Mouse (Mus musculus) frontal cortex, postnatal 36 days (tissue): ENCODE measurements at regions not wholly inside any gene's neighbourhood (a gene's known extent, or its start where the extent isn't known, plus 50 kb on each side); places are given as distances from the start of the nearest gene placed in this dataset.

ENCODE experiments used
- DNase-seq, 2 experiments: peaks; one replicate each; pipeline ENCODE4 v3.0.0; 2022; ENCODE audit warnings: low spot score in 2 of 2

DNA sequence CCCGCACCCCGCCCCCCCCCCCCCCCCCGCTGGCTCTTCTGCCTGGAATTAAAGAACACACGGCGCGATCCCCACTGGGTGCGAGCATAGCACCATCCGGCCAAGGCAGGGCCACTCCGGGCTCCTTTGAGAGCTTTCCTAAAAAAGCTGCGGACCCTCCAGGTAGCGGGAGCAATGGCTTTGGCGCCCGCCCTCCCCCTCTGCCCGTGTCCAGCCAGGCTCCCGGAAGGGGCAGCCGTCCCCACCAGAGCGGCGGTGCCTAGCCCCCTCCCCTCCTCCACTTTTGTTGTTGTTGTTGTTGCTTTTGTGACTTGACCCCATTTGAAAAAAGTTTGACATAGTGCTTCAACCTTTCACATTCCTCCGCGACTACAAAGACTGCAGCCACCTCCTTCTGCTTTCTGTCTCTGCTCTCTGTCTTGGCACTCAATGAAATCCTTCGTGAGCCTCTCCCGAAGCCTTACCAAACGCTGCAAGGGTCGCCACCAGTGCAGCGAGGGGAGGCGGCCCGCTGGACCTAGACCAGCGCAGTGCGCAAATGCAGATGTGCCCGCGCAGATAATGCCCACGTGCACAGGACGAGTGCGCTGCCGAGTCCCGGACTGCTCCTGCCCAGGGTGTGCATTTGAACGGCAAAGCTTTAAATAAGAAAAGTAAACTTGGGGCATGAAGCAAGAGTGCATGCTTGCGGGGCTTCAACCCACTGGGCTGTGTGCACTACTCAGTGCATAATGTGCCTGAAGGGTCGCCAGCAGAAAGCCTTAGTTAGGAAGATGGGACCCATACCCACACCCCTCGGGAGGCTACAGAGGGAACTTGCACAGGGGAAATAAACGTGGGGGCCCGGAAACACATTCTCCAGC is 179.0 kb upstream of the Xlr start:
- no peak for DNase-seq

DNA sequence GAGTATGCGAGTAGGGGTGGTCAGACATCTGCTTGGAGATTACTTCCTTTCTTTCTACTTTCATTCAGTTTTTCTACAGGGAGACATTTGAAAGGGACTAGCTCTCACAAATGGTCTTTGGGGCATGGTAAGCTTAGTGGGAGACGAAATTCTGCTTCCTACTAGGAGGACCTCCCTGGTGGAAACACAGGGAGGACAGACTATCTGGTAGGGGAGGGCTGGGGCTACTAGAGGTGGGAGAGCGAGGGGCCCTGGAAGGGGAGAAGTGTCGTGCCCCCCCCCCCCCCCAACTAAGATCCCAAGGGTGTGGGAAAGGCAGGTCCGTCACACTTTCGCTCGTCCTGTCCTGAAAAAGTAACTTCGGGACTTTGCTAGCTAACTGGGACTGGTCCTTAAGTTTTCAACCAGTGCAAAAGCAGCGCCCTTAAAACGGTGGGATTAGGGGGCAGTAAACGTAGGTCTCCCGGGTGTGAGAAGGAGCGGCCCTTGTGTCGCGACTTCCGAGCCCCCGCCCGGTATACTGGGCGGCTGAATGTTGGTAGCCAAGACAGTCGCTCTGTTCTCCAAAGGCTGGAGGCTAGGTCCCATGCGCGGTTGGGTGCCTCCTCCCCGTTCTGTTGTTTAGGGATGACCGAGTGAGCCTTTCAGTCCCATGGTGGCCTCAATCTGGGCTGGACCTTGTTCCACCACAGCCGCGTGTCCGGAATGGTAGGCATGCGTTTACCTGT is 178.2 kb upstream of the Xlr start:
- no peak for DNase-seq

DNA sequence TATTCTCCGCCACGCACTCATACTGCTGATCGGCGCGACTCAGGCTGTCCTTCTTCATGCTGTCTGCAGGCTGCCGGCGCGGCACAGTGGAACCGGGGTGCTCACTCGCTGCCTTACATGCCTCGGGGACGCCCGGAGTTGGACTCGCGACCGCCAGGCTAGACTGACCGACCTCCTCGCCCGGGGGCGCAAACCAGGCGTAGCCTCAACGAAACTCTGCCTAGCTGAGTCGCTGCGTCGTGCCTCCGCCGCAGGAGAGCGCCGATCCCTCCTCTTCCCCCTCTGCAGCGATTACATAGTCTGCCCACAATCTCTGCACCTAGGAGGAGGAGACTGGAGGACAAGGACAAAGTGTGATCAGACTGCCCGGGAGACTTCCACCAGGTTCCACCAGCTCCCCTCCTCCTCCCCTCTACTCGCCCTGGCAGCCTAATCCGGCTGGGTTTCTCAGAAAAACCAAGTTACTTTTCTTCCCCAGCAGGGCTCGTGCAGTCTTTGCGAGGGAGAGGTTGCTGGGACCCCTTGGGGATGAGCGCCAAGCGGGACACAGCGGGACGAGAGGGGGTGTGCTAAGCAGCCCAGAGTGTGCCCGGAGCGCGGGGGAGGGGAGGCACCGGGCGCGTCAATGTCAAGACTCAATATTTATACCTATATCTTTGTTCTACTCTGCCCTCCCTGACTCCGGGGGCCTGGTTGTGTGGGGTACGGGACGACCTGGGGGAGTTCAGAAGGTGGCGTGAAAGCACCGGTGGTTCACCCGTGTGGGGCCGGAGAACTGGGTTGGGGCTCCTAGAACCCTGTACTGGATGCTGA is 177.4 kb upstream of the Xlr start:
- DNase-seq = peak in 1 of 2 experiments; percentile 1
